Mouse (Mus musculus) mature B cell (primary cell): ENCODE results near the gene Slc25a35.
"Not testable (repeated sequence)": the region's sequence is repeated elsewhere in the genome, so short reads cannot be mapped to it uniquely, and the experiment has no call there.

Experiments used
- in situ Hi-C: fragments of 300-500 bp; cut with MboI; formaldehyde crosslinking; loops from 2 replicates; pipeline ENCODE4 v1.14.3; 2019

Slc25a35 gene

GRCm38 (mm10) chr11:69006575-69006974 is 38.6 kb downstream of the Slc25a35 start:
- in situ Hi-C loops: not testable (repeated sequence)

GRCm38 (mm10) chr11:69008182-69009121 is 40.5 kb downstream of the Slc25a35 start, which contains the start of gene Pfas:
TSS of gene Pfas (minus strand) at chr11:69008460.
- in situ Hi-C loops: no loop called here

GRCm38 (mm10) chr11:69009508-69009907 is 41.6 kb downstream of the Slc25a35 start:
- in situ Hi-C loops: no loop called here

GRCm38 (mm10) chr11:69010400-69011323 is 42.7 kb downstream of the Slc25a35 start:
- in situ Hi-C loops: no loop called here

GRCm38 (mm10) chr11:69011445-69011844 is 43.5 kb downstream of the Slc25a35 start:
- in situ Hi-C loops: not testable (repeated sequence)

- in situ Hi-C loops: no loop called here
Measured at GRCm38 (mm10) chr11:69012071-69012601, 44.2 kb downstream of the Slc25a35 start.

GRCm38 (mm10) chr11:69015644-69016441 is 47.9 kb downstream of the Slc25a35 start, which contains the start of gene Ctc1:
TSS of gene Ctc1 (plus strand) at chr11:69015911.
- in situ Hi-C loops: no loop called here

GRCm38 (mm10) chr11:69016755-69017154 is 48.8 kb downstream of the Slc25a35 start:
- in situ Hi-C loops: no loop called here

- in situ Hi-C loops: no loop called here
Measured at GRCm38 (mm10) chr11:69020691-69021090, 52.8 kb downstream of the Slc25a35 start.
